Comparison of ENCODE assay signal across 12 mouse cellular contexts in genomic region chr2:102005377-102006007, GRCm38 (mm10).
DNase-seq lines count a peak whose midpoint lies in the region; ATAC-seq lines count a peak whose summit lies in the region.
"Had no signal": no experiment of that assay in that cellular context is flagged by ENCODE, and none has a peak within 500 bp of the region (broad histone marks: within the 10 kb centered on the region; RNA-seq: fewer than 3 reads in every experiment).

No protein-coding gene starts in this region.

- H3K9ac ChIP-seq in kidney, embryonic 16.5 days (replicated peaks; ENCODE audit: low read length) = peak overlapping the region; percentile 39; the same call in 1 of the 2 replicates
- no peak overlapping the region for H3K9ac ChIP-seq in embryonic facial prominence, embryonic 15.5 days
- H3K9ac ChIP-seq in hindbrain, embryonic 15.5 days = no peak overlapping the region

- H3K4me2 ChIP-seq in kidney, embryonic 16.5 days (replicated peaks; ENCODE audit: low read depth, low read length) = no peak overlapping the region
- no peak overlapping the region for H3K4me2 ChIP-seq in embryonic facial prominence, embryonic 15.5 days (replicated peaks)
- no peak overlapping the region for H3K4me2 ChIP-seq in hindbrain, embryonic 15.5 days

- H3K9me3 ChIP-seq in kidney, embryonic 16.5 days (ENCODE audit: low read length) = no peaks in the 10 kb centered on the region
- H3K9me3 ChIP-seq in embryonic facial prominence, embryonic 15.5 days (replicated peaks) = no peaks in the 10 kb centered on the region
- H3K9me3 ChIP-seq in hindbrain, embryonic 15.5 days = no peaks in the 10 kb centered on the region

- no peak overlapping the region for H3K4me3 ChIP-seq in kidney, embryonic 16.5 days (ENCODE audit: low read length)
- no peak overlapping the region for H3K4me3 ChIP-seq in embryonic facial prominence, embryonic 15.5 days (replicated peaks)
- H3K4me3 ChIP-seq in hindbrain, embryonic 15.5 days = no peak overlapping the region

- peak overlapping the region; percentile 20; the same call in 1 of the 2 replicates for H3K27ac ChIP-seq in kidney, embryonic 16.5 days (ENCODE audit: low read length)
- no peak overlapping the region for H3K27ac ChIP-seq in embryonic facial prominence, embryonic 15.5 days (replicated peaks)
- peak overlapping the region; percentile 46 for H3K27ac ChIP-seq in hindbrain, embryonic 15.5 days (replicated peaks)

- H3K4me1 ChIP-seq in kidney, embryonic 16.5 days (ENCODE audit: insufficient read depth, low read length) = peaks cover 69% of the 10 kb centered on the region
- H3K4me1 ChIP-seq in embryonic facial prominence, embryonic 15.5 days = peaks cover 55% of the 10 kb centered on the region
- peaks cover 72% of the 10 kb centered on the region for H3K4me1 ChIP-seq in hindbrain, embryonic 15.5 days (replicated peaks)

- no peaks in the 10 kb centered on the region for H3K27me3 ChIP-seq in kidney, embryonic 16.5 days (ENCODE audit: insufficient read depth, low read length)
- no peaks in the 10 kb centered on the region for H3K27me3 ChIP-seq in embryonic facial prominence, embryonic 15.5 days
- no peaks in the 10 kb centered on the region for H3K27me3 ChIP-seq in hindbrain, embryonic 15.5 days

- DNase-seq in kidney, adult 9 months = no peak
- peak; percentile 26 for DNase-seq in neural tube, embryonic 10.5 days (ENCODE audit: extremely low spot score, low spot score)
- DNase-seq in urinary bladder, postnatal 10 days (ENCODE audit: low spot score) = no peak
- DNase-seq in gastrocnemius, postnatal 4 days (ENCODE audit: low spot score in 2 of 2) = no peak
- no peak for DNase-seq in thymus, postnatal 10 days (ENCODE audit: low spot score in 2 of 2)
- DNase-seq: adrenal gland, postnatal 10 days; cerebellum, postnatal 25 days; gastrocnemius, postnatal 14 days; thymus, postnatal 14 days had no signal

- ATAC-seq in kidney, embryonic 16.5 days (ENCODE audit: low FRiP score, low TSS enrichment) = no peak
- peak; percentile 32; the same call in 1 of the 2 replicates for ATAC-seq in embryonic facial prominence, embryonic 15.5 days (ENCODE audit: insufficient number of reproducible peaks, low FRiP score, low TSS enrichment, low read depth)
- peak; percentile 20; the same call in 1 of the 2 replicates for ATAC-seq in hindbrain, embryonic 15.5 days (ENCODE audit: low FRiP score, low read depth)

- no peaks in the 10 kb centered on the region for H3K36me3 ChIP-seq in kidney, embryonic 16.5 days (ENCODE audit: insufficient read depth, low read length)
- H3K36me3 ChIP-seq in embryonic facial prominence, embryonic 15.5 days = no peaks in the 10 kb centered on the region
- no peaks in the 10 kb centered on the region for H3K36me3 ChIP-seq in hindbrain, embryonic 15.5 days

- WGBS in kidney, embryonic 16.5 days = 56% methylated on average over 8 of the region's 8 CpGs
- 46% methylated on average over 8 of the region's 8 CpGs for WGBS in embryonic facial prominence, embryonic 15.5 days
- WGBS in hindbrain, embryonic 15.5 days = 19% methylated on average over 8 of the region's 8 CpGs
